Mouse (Mus musculus) ovary, postnatal 10 days (tissue): Measurements from ENCODE around the gene Zwint.

ENCODE experiments used
- DNase-seq: peaks from one replicate; pipeline ENCODE4 v3.0.0; 2022; ENCODE audit warnings: low spot score

The Zwint gene

GRCm38 (mm10) chr10:72654270-72655016 is at the start of gene Zwint:
Gene Zwint, plus strand, starts transcription at chr10:72654845.
- DNase-seq, result peak; percentile 80

GRCm38 (mm10) chr10:72613125-72613915 is 41.3 kb upstream of the Zwint start:
- no peak for DNase-seq

- DNase-seq, result no peak
These were observed 38.5 kb upstream of the Zwint start for GRCm38 (mm10) chr10:72616153-72616552.

GRCm38 (mm10) chr10:72620527-72620926 is 34.1 kb upstream of the Zwint start:
- no peak for DNase-seq

GRCm38 (mm10) chr10:72623561-72623960 is 31.1 kb upstream of the Zwint start:
- no peak for DNase-seq

- DNase-seq, result no peak
These were observed 20.5 kb upstream of the Zwint start for GRCm38 (mm10) chr10:72634125-72634524.

GRCm38 (mm10) chr10:72650867-72651266 is 3.8 kb upstream of the Zwint start:
- DNase-seq, result no peak

GRCm38 (mm10) chr10:72653797-72654196 is 848 bp upstream of the Zwint start:
- DNase-seq, result no peak

GRCm38 (mm10) chr10:72655017-72655509 is 418 bp downstream of the Zwint start:
- no peak for DNase-seq

- no peak for DNase-seq
These were observed 4.6 kb downstream of the Zwint start for GRCm38 (mm10) chr10:72659198-72659597.

- DNase-seq, result no peak
These were observed 5.7 kb downstream of the Zwint start for GRCm38 (mm10) chr10:72660350-72660749.

- DNase-seq, result no peak
These were observed 13.2 kb downstream of the Zwint start for GRCm38 (mm10) chr10:72667856-72668255.

GRCm38 (mm10) chr10:72669086-72669485 is 14.4 kb downstream of the Zwint start:
- DNase-seq, result no peak

GRCm38 (mm10) chr10:72675971-72676370 is 21.3 kb downstream of the Zwint start:
- no peak for DNase-seq

- no peak for DNase-seq
These were observed 21.9 kb downstream of the Zwint start for GRCm38 (mm10) chr10:72676550-72676949.

GRCm38 (mm10) chr10:72679086-72679485 is 24.4 kb downstream of the Zwint start:
- no peak for DNase-seq

GRCm38 (mm10) chr10:72701092-72701491 is 46.4 kb downstream of the Zwint start:
- DNase-seq, result no peak

GRCm38 (mm10) chr10:72713754-72714153 is 59.1 kb downstream of the Zwint start:
- no peak for DNase-seq
